In the genomic region with DNA sequence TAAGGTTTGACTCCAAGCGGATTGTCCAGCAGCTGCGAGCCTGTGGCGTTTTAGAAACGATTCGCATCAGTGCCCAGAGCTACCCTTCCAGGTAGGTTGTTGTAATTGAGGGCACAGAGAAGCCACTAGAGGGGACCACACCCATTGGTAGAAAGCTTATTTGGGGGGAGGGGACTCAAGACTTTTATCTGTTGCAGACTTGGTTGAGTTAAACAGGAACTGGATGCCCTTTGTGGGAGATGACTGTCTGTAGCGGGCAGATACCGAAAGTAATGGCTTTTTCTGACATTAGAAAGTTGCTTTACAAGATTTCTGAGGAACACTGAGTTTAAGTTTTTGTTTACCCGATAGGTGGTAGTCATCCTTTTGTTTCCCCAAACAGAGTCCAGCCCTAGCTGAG, we compare ENCODE assay signal across 17 mouse cellular contexts. TPM values are rescaled to one million over a fixed set of nuclear protein-coding genes. Genes with fewer than 3 reads are reported as not detected.
"Had no signal": no experiment of that assay in that cellular context is flagged by ENCODE, and none has a peak within 500 bp of the region (broad histone marks: within the 10 kb centered on the region; RNA-seq: fewer than 3 reads in every experiment).

No protein-coding gene starts in this region.

- H3K27ac ChIP-seq: kidney, embryonic 15.5 days; limb, embryonic 15.5 days; liver, embryonic 12.5 days; macrophage; midbrain, embryonic 13.5 days; neural tube, embryonic 12.5 days; stomach, embryonic 15.5 days had no signal

- DNase-seq: kidney, postnatal 25 days; layer of hippocampus, adult 9-11 months; layer of hippocampus, postnatal 36 days; lung, embryonic 14.5 days; lung, postnatal 14 days; retina, postnatal 1 day; right cerebral cortex, postnatal 14 days; thymus, adult 2 months; thymus, postnatal 25 days had no signal

- ATAC-seq: liver, embryonic 12.5 days; midbrain, embryonic 13.5 days had no signal

- H3K4me3 ChIP-seq: kidney, embryonic 15.5 days; limb, embryonic 15.5 days; liver, embryonic 12.5 days; midbrain, embryonic 13.5 days; myocyte; neural tube, embryonic 12.5 days; stomach, embryonic 15.5 days had no signal

RNA-seq across cellular contexts. Expression of a gene that starts 39.7 kb away (rescaled TPM):
- polyA plus RNA-seq: macrophage had no signal
